Mouse (Mus musculus) kidney, embryonic 14.5 days (tissue): ENCODE measurements around the gene Sox5. TPM values are rescaled to one million over a fixed set of nuclear protein-coding genes. Genes with fewer than 3 reads are reported as not detected.

Experiments
- ATAC-seq: fragments of 200-750 bp; cut with Nextera tagmentation; 2 replicates; pipeline ENCODE4 v1.8.0; 2017; ENCODE audit warnings: moderate number of reproducible peaks, mild to moderate bottlenecking, moderate TSS enrichment, moderate library complexity; ENCODE audit not compliant: low FRiP score, low TSS enrichment
- H3K27ac ChIP-seq: fragments of 300-500 bp; sonication (generic); 2 replicates; pipeline ENCODE4 v1.5.1; 2014; ENCODE audit warnings: low read depth, mild to moderate bottlenecking, low read length, moderate library complexity, mixed read lengths
- H3K27me3 ChIP-seq: fragments of 300-500 bp; sonication (generic); 2 replicates; pipeline ENCODE4 v1.6.1; 2014; ENCODE audit warnings: mild to moderate bottlenecking, low read length; ENCODE audit not compliant: control insufficient read depth, insufficient read depth
- H3K36me3 ChIP-seq: fragments of 300-500 bp; sonication (generic); 2 replicates; pipeline ENCODE4 v1.6.1; 2014; ENCODE audit warnings: low read length, mixed read lengths; ENCODE audit not compliant: control insufficient read depth, insufficient read depth
- H3K4me1 ChIP-seq: fragments of 300-500 bp; sonication (generic); 2 replicates; pipeline ENCODE4 v1.6.1; 2014; ENCODE audit warnings: low read length, mixed read lengths; ENCODE audit not compliant: control insufficient read depth, insufficient read depth
- H3K4me2 ChIP-seq: fragments of 300-500 bp; sonication (generic); replicated peaks from 2 replicates; pipeline ENCODE4 v1.6.1; 2014; ENCODE audit warnings: low read depth, mild to moderate bottlenecking, low read length
- H3K4me3 ChIP-seq: fragments of 300-500 bp; sonication (generic); 2 replicates; pipeline ENCODE4 v1.5.1; 2014; ENCODE audit warnings: mild to moderate bottlenecking, low read length
- H3K9ac ChIP-seq: fragments of 300-500 bp; sonication (generic); 2 replicates; pipeline ENCODE4 v1.6.1; 2014; ENCODE audit warnings: low read depth, mild to moderate bottlenecking, low read length, moderate library complexity
- H3K9me3 ChIP-seq: fragments of 300-500 bp; sonication (generic); 2 replicates; pipeline ENCODE4 v1.6.1; 2016; ENCODE audit warnings: low read length; ENCODE audit not compliant: control insufficient read depth
- WGBS: fragments of 180-500 bp; shearing (Covaris S2); extraction: QIAGEN DNeasy Blood & Tissue Kit; methylation state at CpG from one replicate; pipeline ENCODE4 v1.1.7; 2014; 5-methylcytosine and 5-hydroxymethylcytosine counted together
- polyA plus RNA-seq: library from polyadenylated mRNA; unstranded; fragments of >200 nt; fragmentation: Nextera tagmentation; extraction: Ambion mirVana; gene quantifications from 2 replicates; pipeline ENCODE4 v1.2.1, GENCODE M21; 2014

Sox5 gene
- polyA plus RNA-seq, 1 experiment from 2014 or later: 13.0 TPM

DNA sequence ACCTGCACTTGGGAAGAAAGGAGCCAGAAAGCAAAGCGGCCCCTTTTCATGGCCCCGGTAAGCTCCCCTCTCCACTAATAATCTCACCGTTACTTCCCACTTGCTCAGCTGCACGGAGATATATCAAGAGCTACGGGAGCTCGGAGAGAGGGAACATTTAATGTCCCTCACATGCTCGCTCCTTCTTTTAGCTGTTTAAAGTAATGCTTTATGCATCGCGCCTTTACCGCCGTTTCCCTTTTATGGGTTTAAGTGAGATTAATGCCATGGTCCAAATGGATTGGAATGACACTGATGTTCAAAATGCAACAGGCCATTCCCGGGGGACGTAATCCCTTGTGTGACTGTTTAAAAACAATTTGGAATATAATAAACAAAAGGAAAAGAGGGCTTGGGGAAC, 783.6 kb downstream of the Sox5 start:
- WGBS: 69% methylated on average over 13 of the region's 13 CpGs
- H3K4me2 ChIP-seq: no peak overlapping the region
- H3K4me3 ChIP-seq: no peak overlapping the region
- H3K9ac ChIP-seq: no peak overlapping the region
- H3K36me3 ChIP-seq: no peaks in the 10 kb centered on the region
- H3K9me3 ChIP-seq: no peaks in the 10 kb centered on the region
- no peaks in the 10 kb centered on the region for H3K4me1 ChIP-seq
- H3K27me3 ChIP-seq: no peaks in the 10 kb centered on the region
- no peak overlapping the region for H3K27ac ChIP-seq
- ATAC-seq: no peak

DNA sequence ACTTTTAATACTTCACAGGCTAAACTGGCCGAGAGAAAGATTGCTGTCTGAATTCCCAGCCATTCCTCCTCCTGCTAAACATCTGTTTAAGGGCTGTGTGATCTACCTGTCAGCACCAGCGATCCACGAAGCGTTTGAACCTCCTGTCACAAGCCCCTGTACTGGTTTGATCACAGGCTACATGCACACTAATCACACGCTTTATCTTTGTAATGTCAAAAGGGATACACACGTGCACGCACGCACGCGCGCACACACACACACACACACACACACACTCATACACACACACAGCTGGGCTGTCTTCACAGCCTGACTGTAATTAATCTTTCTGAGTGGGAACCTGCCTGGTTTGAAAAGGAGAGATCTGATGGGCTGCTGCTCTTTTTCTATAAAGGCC, 784.2 kb downstream of the Sox5 start:
- H3K4me2 ChIP-seq: no peak overlapping the region
- no peak overlapping the region for H3K9ac ChIP-seq
- no peaks in the 10 kb centered on the region for H3K9me3 ChIP-seq
- no peak overlapping the region for H3K27ac ChIP-seq
- H3K27me3 ChIP-seq: no peaks in the 10 kb centered on the region
- H3K4me3 ChIP-seq: no peak overlapping the region
- H3K4me1 ChIP-seq: no peaks in the 10 kb centered on the region
- no peak for ATAC-seq
- H3K36me3 ChIP-seq: no peaks in the 10 kb centered on the region
- 63% methylated on average over 11 of the region's 11 CpGs for WGBS

DNA sequence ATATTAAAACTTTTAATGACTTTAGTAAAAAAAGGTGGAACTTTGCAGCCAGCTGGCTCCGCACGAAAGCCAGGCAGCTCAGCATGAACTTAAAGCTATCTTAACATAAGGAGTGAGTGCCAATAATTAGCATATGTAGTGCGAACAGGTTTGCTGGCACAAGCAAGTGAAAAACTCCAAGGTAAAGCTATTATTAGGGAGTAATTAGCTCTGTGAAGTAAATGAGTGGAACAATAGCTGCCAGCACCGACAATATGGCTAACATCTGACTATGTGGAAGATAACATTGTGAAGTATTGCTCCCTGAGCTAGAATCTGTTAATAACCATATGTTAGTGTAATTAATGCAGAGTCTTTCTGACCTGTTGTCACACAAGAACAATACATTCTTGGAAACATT, 786.7 kb downstream of the Sox5 start:
- ATAC-seq: no peak
- Histone ChIP-seq H3K4me2 (no peak overlapping the region), H3K27ac (no peak overlapping the region), H3K27me3 (no peaks in the 10 kb centered on the region), H3K4me1 (no peaks in the 10 kb centered on the region), H3K9me3 (no peaks in the 10 kb centered on the region), H3K4me3 (no peak overlapping the region), H3K36me3 (no peaks in the 10 kb centered on the region), H3K9ac (no peak overlapping the region)
- 62% methylated on average over 4 of the region's 4 CpGs for WGBS

DNA sequence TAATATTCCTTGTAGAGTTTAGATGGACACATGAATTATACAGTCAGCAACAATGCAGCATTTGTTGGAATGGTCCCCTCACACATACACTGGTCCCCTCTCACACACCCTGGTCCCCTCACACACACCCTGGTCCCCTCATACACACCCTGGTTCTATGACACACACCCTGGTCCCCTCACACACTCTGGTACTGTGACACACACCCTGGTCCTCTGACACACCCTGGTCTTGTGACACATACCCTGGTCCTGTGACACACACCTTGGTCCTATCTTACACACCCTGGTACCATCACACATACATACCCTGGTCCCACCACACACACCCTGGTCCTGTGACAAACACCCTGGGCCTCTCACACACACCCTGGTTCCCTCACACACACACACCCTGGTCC, 794.2 kb downstream of the Sox5 start:
- Histone ChIP-seq H3K4me3 (no peak overlapping the region), H3K9ac (no peak overlapping the region), H3K36me3 (no peaks in the 10 kb centered on the region), H3K4me2 (no peak overlapping the region), H3K4me1 (no peaks in the 10 kb centered on the region), H3K9me3 (no peaks in the 10 kb centered on the region), H3K27ac (no peak overlapping the region), H3K27me3 (no peaks in the 10 kb centered on the region)
- ATAC-seq: no peak

DNA sequence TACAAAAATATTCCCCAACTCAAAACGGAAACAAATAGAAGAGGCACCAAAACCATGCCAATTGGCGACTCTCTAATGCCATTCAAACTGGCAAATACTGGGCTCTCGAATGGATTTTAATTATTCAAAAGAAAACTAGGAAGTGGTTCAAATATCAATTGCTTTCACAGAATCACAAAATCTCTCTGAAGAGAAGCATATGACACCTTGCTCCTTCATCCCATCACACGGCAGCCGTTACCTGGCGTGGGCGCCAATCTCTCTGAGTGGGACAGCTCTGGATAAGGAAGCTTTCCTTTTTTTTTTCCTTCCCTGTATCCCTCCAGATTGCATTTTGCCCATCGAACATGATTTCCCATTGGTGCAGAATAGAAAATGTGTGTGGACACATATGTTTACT, 801.6 kb downstream of the Sox5 start:
- H3K4me1 ChIP-seq: no peaks in the 10 kb centered on the region
- H3K4me2 ChIP-seq: no peak overlapping the region
- H3K36me3 ChIP-seq: no peaks in the 10 kb centered on the region
- H3K27ac ChIP-seq: no peak overlapping the region
- no peak overlapping the region for H3K4me3 ChIP-seq
- no peaks in the 10 kb centered on the region for H3K27me3 ChIP-seq
- no peak overlapping the region for H3K9ac ChIP-seq
- no peak for ATAC-seq
- WGBS: 96% methylated on average over 8 of the region's 8 CpGs
- no peaks in the 10 kb centered on the region for H3K9me3 ChIP-seq

DNA sequence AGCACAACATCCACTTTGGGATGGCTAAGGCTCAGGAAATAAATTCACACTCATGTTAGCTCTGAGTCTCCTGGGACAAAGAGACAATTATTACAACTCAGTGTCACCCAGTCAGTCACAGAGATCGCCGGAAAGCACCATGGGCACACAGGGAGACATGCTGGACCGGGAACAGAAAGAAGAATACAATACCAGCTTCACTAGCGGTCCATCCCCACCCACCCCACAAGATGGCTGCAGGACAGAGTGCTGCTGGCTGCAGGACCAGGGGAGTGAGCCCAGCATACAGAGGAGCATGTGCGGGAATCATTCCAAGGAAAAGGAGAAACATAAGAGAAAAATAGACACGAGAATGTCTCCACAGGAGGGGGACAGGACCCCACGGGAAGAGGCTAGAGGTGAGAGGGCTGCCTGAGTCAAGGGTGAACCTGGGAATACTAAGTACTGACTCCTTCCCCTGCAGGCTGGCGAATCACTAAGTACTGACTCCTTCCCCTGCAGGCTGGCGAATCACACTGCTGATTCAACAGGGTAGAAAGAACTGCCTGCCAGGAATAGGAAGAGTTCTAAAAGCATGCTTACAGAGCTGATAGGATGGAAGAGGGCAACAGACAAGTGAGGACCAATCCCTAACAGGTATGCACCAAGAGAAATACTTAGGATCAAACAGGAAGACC, 813.9 kb downstream of the Sox5 start:
- no peak for ATAC-seq
- H3K4me2 ChIP-seq: no peak overlapping the region
- H3K4me3 ChIP-seq: no peak overlapping the region
- H3K9ac ChIP-seq: no peak overlapping the region
- H3K4me1 ChIP-seq: no peaks in the 10 kb centered on the region
- no peaks in the 10 kb centered on the region for H3K36me3 ChIP-seq
- H3K27me3 ChIP-seq: no peaks in the 10 kb centered on the region
- H3K27ac ChIP-seq: no peak overlapping the region
- H3K9me3 ChIP-seq: no peaks in the 10 kb centered on the region
- 75% methylated on average over 9 of the region's 9 CpGs for WGBS

DNA sequence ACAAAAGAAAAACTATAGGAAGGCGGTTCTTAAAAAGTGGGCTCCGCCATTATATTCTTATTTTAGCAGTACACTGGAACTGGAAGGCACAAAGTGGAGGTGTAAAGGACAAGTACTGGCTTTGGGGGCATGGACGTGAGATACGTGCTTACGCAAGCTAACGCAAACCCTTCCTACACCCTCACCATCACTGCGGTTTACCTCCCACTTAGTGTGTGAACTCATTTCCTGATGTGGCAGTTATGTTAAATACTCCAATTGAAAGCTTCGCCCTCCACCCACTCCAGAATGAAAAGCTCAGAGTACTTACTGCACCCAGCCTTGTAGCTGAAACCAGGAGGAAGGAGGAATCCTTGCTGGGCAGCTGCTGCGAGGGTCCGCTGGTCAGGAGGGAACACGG, 821.3 kb downstream of the Sox5 start:
- no peak overlapping the region for H3K9ac ChIP-seq
- H3K27me3 ChIP-seq: no peaks in the 10 kb centered on the region
- no peaks in the 10 kb centered on the region for H3K4me1 ChIP-seq
- no peak overlapping the region for H3K27ac ChIP-seq
- 94% methylated on average over 11 of the region's 11 CpGs for WGBS
- no peak overlapping the region for H3K4me3 ChIP-seq
- H3K4me2 ChIP-seq: no peak overlapping the region
- H3K36me3 ChIP-seq: no peaks in the 10 kb centered on the region
- ATAC-seq: no peak
- no peaks in the 10 kb centered on the region for H3K9me3 ChIP-seq

DNA sequence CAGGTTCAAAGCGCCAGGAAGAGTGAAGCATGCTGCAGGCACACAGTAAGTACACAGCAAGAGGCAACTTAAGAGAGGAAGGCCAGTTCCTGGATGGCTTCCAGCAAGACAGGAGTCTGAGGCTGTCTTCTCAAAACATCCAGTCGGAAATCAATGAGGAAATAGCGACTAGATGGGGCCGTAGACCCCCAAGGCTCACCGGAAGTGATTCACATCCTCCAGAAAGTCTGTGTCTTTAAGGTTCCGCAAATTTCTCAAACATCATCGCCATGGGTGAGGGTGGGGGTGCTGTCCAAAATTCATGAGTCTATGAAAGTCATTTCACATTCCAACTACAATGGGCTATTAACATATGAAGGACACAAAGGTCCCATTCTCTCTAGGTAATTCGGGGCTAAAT, 821.7 kb downstream of the Sox5 start:
- whole genome bisulfite sequencing: 85% methylated on average over 8 of the region's 8 CpGs
- H3K4me3 ChIP-seq: no peak overlapping the region
- H3K36me3 ChIP-seq: no peaks in the 10 kb centered on the region
- no peak overlapping the region for H3K27ac ChIP-seq
- ATAC-seq: no peak
- no peak overlapping the region for H3K9ac ChIP-seq
- no peaks in the 10 kb centered on the region for H3K4me1 ChIP-seq
- no peaks in the 10 kb centered on the region for H3K9me3 ChIP-seq
- no peak overlapping the region for H3K4me2 ChIP-seq
- no peaks in the 10 kb centered on the region for H3K27me3 ChIP-seq

DNA sequence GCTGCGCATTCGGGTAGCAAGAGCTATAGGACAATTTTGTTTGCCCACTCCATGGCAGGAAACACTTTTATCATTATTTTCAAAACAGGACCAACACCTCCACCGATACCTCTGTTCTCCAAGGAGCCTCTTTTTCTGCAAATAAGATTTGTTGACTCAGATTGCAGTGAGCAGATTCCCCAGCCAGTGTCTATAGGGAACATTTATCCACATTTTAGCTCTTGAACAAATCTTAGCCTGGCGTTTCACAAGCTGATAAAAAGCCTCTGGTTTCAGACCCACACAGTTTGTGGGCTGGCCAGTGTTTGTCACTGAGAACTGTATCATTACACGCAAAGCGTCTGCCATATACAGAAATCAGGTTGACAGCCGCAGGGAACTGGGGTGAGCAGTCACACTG, 823.4 kb downstream of the Sox5 start:
- H3K27me3 ChIP-seq: no peaks in the 10 kb centered on the region
- WGBS: 90% methylated on average over 7 of the region's 7 CpGs
- ATAC-seq: no peak
- H3K9ac ChIP-seq: no peak overlapping the region
- H3K36me3 ChIP-seq: no peaks in the 10 kb centered on the region
- no peak overlapping the region for H3K4me2 ChIP-seq
- H3K4me3 ChIP-seq: no peak overlapping the region
- no peaks in the 10 kb centered on the region for H3K4me1 ChIP-seq
- H3K27ac ChIP-seq: no peak overlapping the region
- no peaks in the 10 kb centered on the region for H3K9me3 ChIP-seq
